Mouse (Mus musculus): ENCODE data around the gene Cdk2ap2.

DNA sequence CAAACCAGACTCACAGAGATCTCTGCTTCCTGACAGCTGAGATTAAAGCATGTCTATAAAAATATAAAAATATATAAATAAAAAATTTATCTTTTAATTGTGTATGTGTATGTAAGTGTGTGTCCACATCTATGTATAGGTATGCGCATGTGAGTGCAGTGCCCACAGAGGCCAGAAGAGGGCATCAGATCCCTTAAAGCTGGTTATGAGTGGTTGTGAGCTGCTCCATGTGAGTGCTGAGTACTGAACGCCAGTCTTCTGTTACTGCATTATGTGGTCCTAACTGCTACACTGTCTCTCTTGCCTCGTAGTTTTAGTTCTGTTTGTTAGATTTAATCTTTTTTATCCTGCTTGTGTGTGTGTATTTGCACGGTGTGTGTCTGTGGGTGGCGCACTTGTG, 46.0 kb upstream of the Cdk2ap2 start:
- TF ChIP-seq CTCF (IDR thresholded peaks at IDR 0.05; ENCODE audit: low read depth) (peak; percentile 51), EP300 (IDR thresholded peaks at IDR 0.05; ENCODE audit: low read depth) (no peak)
